In the genomic region with DNA sequence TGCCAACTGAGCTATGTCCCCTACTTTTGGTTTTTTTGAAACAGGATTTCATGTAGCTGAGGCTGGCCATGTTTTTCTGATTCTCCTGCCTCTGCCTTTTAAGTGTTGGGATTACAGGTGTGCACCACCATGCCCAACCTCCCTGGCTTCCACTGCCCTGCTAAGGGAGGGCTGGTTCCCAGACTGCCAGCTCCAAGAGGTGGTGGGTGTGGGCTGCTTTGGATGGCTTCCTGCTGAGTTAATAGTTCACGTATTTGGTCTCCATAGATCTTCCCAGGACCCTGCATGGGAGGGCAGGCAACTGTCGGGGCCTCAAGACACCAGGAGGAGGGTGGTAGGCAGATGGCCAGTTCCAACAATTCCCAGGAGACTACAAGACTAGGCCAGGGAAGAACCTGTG, we compare ENCODE assay signal across 24 mouse cellular contexts. TPM values are rescaled to one million over a fixed set of nuclear protein-coding genes. Genes with fewer than 3 reads are reported as not detected.
"Had no signal": no experiment of that assay in that cellular context is flagged by ENCODE, and none has a peak within 500 bp of the region (broad histone marks: within the 10 kb centered on the region; RNA-seq: fewer than 3 reads in every experiment).

No protein-coding gene starts in this region.

- DNase-seq: gastrocnemius, adult 2 months; gastrocnemius, postnatal 10 days; gastrocnemius, postnatal 25 days; heart, postnatal 10 days; heart, postnatal 4 days; kidney, adult 2 months; liver; liver, embryonic 13.5 days had no signal

- ATAC-seq: inflammation-experienced regulatory T-cells, adult 6 months; intestine, embryonic 15.5 days; intestine, postnatal 0 days had no signal

- H3K4me3 ChIP-seq: gastrocnemius, adult 2 months; heart, adult 2 months; intestine, embryonic 15.5 days; layer of hippocampus, adult 2 months; left cerebral cortex, adult 2 months; limb, embryonic 10.5 days; limb, embryonic 12.5 days; liver, embryonic 13.5 days; liver, embryonic 15.5 days had no signal

- H3K36me3 ChIP-seq: intestine, embryonic 15.5 days; limb, embryonic 10.5 days; limb, embryonic 12.5 days; liver, embryonic 13.5 days; liver, embryonic 15.5 days had no signal

- H3K27ac ChIP-seq: gastrocnemius, adult 2 months; heart, adult 2 months; hindbrain, embryonic 14.5 days; intestine, embryonic 15.5 days; layer of hippocampus, adult 2 months; left cerebral cortex, adult 2 months; limb, embryonic 10.5 days; limb, embryonic 12.5 days; liver, embryonic 13.5 days; liver, embryonic 15.5 days had no signal

- H3K9me3 ChIP-seq: intestine, embryonic 15.5 days; limb, embryonic 10.5 days; limb, embryonic 12.5 days; liver, embryonic 13.5 days; liver, embryonic 15.5 days had no signal

- H3K4me2 ChIP-seq: heart, embryonic 11.5 days; hindbrain, embryonic 14.5 days; intestine, embryonic 15.5 days; limb, embryonic 12.5 days; liver, embryonic 11.5 days; liver, embryonic 13.5 days; liver, embryonic 15.5 days had no signal

- H3K9ac ChIP-seq: hindbrain, embryonic 14.5 days; intestine, embryonic 15.5 days; limb, embryonic 12.5 days; liver, embryonic 13.5 days; liver, embryonic 15.5 days had no signal

RNA-seq across cellular contexts. Expression of a gene that starts 37.7 kb away (rescaled TPM):
- polyA plus RNA-seq: forebrain, embryonic 16.5 days; heart, adult 2 months; heart, embryonic 14.5 days; hindbrain, embryonic 11.5 days; hindbrain, embryonic 14.5 days; kidney, adult 2 months; kidney, embryonic 14.5 days; limb, embryonic 10.5 days had no signal
